Mouse (Mus musculus) liver, embryonic 14.5 days (tissue): ENCODE results near the gene Prpf40a.

ENCODE experiments used
- CTCF ChIP-seq: IDR thresholded peaks from 2 replicates; pipeline ENCODE4 v1.5.1; 2016; ENCODE audit warnings: antibody characterized with exemption, low read depth, control low read depth
- EP300 ChIP-seq: IDR thresholded peaks from 2 replicates; pipeline ENCODE4 v1.6.1; 2016; ENCODE audit warnings: antibody characterized with exemption, low read depth

DNA sequence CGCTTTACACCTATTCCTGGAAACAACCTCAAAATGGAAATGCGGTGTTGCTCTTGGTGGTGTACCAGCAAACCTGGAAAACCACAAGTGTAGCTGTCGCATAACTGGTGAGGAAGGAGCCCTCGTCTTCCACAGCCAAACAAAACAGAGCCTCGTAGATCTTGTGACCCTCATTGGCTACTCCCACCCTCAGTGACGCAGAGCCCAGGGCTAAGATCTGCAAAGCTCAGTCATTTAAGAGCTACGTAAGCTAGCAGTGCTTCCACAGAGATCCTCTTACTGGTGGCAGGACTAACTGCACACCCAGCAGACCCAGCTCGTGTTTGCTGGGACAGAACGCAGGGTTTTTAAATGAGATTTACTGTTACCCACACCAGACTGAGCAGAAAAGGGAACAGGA is 96.1 kb downstream of the Prpf40a start:
- no peak for TF ChIP-seq CTCF
- TF ChIP-seq EP300, result no peak
